ENCODE assay signal across 13 mouse cellular contexts in the genomic region with DNA sequence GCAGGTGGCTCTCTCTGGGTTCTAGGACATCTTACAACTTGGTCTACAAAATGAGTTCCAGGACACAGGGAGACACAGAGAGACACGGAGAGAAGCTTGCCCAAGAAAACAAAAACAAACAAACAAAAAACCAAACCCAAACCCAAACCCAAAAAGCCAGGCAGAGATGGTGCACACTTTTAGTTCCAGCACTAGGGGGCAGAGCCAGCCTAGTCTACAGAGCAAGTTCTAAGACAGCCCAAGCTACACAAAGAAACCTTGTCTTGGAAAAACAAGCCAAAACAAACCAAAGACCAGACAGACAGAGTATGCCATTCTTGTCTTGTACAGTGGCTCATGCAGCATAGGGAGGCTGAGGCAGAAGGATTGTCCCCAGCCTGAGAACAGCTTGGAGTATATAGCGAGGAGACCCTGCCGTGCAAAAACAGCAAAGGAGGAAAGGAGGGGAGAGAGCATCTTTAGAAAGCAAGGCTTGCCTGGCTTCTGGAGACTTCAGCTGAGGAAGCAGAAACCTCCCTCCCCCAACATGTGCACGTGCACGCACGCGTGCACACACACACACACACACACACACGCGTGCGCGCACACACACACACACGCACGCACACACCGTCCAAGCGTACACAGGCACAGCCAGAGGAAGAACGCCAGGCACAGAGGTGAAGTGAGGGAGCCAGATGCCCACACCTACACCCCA. TPM values are rescaled to one million over a fixed set of nuclear protein-coding genes. Genes with fewer than 3 reads are reported as not detected.
DNase-seq lines count a peak whose midpoint lies in the region; ATAC-seq and TF ChIP-seq lines count a peak whose summit lies in the region.
"Had no signal": no experiment of that assay in that cellular context is flagged by ENCODE, and none has a peak within 500 bp of the region (broad histone marks: within the 10 kb centered on the region; RNA-seq: fewer than 3 reads in every experiment).

No protein-coding gene starts in this region.

- H3K79me2 ChIP-seq in liver, adult 2 months (ENCODE audit: control insufficient read depth, insufficient read depth, low read length), result no peaks in the 10 kb centered on the region

- peaks cover 50% of the 10 kb centered on the region for H3K36me3 ChIP-seq in forebrain, embryonic 15.5 days
- peaks cover 67% of the 10 kb centered on the region for H3K36me3 ChIP-seq in forebrain, embryonic 10.5 days (replicated peaks)
- no peaks in the 10 kb centered on the region for H3K36me3 ChIP-seq in liver, adult 2 months (ENCODE audit: control insufficient read depth, insufficient read depth, low read length)
- H3K36me3 ChIP-seq in liver, embryonic 11.5 days (ENCODE audit: control insufficient read depth, insufficient read depth, low read length), result peaks cover 6% of the 10 kb centered on the region; the same call in 1 of the 2 replicates

- H3K4me2 ChIP-seq in forebrain, embryonic 15.5 days (replicated peaks), result no peak overlapping the region
- no peak overlapping the region for H3K4me2 ChIP-seq in liver, embryonic 11.5 days
- H3K4me2 ChIP-seq: limb, embryonic 13.5 days; stomach, embryonic 15.5 days had no signal

- peaks cover 23% of the 10 kb centered on the region for H3K4me1 ChIP-seq in forebrain, embryonic 15.5 days
- H3K4me1 ChIP-seq in forebrain, embryonic 10.5 days, result peaks cover 24% of the 10 kb centered on the region
- peaks cover 7% of the 10 kb centered on the region; the same call in 1 of the 2 replicates for H3K4me1 ChIP-seq in liver, adult 2 months (ENCODE audit: control insufficient read depth, insufficient read depth, low read length)
- H3K4me1 ChIP-seq in liver, embryonic 11.5 days (replicated peaks; ENCODE audit: control insufficient read depth, insufficient read depth, low read length), result peaks cover 11% of the 10 kb centered on the region
- no peaks in the 10 kb centered on the region; the same call in 1 of the 2 replicates for H3K4me1 ChIP-seq in bone marrow, adult 2 months (ENCODE audit: control insufficient read depth, insufficient read depth, low read length)

- H3K4me3 ChIP-seq in forebrain, embryonic 15.5 days, result no peak overlapping the region
- H3K4me3 ChIP-seq in forebrain, embryonic 10.5 days, result no peak overlapping the region
- no peak overlapping the region for H3K4me3 ChIP-seq in liver, adult 2 months (ENCODE audit: insufficient read depth, low read depth, low read length)
- H3K4me3 ChIP-seq in liver, embryonic 11.5 days (ENCODE audit: low read depth, low read length), result no peak overlapping the region
- no peak overlapping the region for H3K4me3 ChIP-seq in bone marrow, adult 2 months (replicated peaks; ENCODE audit: control insufficient read depth, low read depth, low read length)
- H3K4me3 ChIP-seq: limb, embryonic 13.5 days; midbrain, embryonic 10.5 days; stomach, embryonic 15.5 days had no signal

- TF ChIP-seq CTCF in liver, adult 2 months (IDR thresholded peaks at IDR 0.05; ENCODE audit: low read depth, low read length), result peak; percentile 46; the same call in 1 of the 2 replicates
- TF ChIP-seq CTCF in bone marrow, adult 2 months (IDR thresholded peaks at IDR 0.05; ENCODE audit: control insufficient read depth, insufficient read depth, low read length), result peak; percentile 24

- no peaks in the 10 kb centered on the region for H3K27me3 ChIP-seq in forebrain, embryonic 15.5 days
- H3K27me3 ChIP-seq in forebrain, embryonic 10.5 days (ENCODE audit: poor library complexity, severe bottlenecking), result no peaks in the 10 kb centered on the region
- H3K27me3 ChIP-seq in liver, adult 2 months (ENCODE audit: control insufficient read depth, insufficient read depth, low read length), result no peaks in the 10 kb centered on the region
- no peaks in the 10 kb centered on the region for H3K27me3 ChIP-seq in liver, embryonic 11.5 days (replicated peaks; ENCODE audit: control insufficient read depth, insufficient read depth, low read length)
- H3K27me3 ChIP-seq: limb, embryonic 13.5 days; stomach, embryonic 15.5 days had no signal

- DNase-seq in forebrain, embryonic 10.5 days (ENCODE audit: extremely low spot score, low spot score), result no peak
- DNase-seq in liver, adult 2 months (ENCODE audit: extremely low read depth, low read depth, low spot score), result peak; percentile 37
- no peak for DNase-seq in liver, embryonic 11.5 days (ENCODE audit: low spot score)
- peak; percentile 24 to 38 for DNase-seq in B cell, adult 2 months
- DNase-seq in frontal cortex, postnatal 14 days (ENCODE audit: low spot score in 2 of 2), result no peak
- DNase-seq in layer of hippocampus, postnatal 25 days (ENCODE audit: extremely low spot score in 1 of 2, low spot score in 1 of 2), result no peak
- DNase-seq: kidney, postnatal 25 days had no signal

- TF ChIP-seq POLR2A in liver, adult 2 months (IDR thresholded peaks at IDR 0.05; ENCODE audit: extremely low read depth, insufficient read depth, low read length), result no peak
- TF ChIP-seq POLR2A in bone marrow, adult 2 months (IDR thresholded peaks at IDR 0.05; ENCODE audit: borderline replicate concordance, control insufficient read depth, low read depth, low read length), result no peak

- ATAC-seq in forebrain, embryonic 15.5 days (replicated peaks), result no peak
- no peak for ATAC-seq in liver, embryonic 11.5 days (replicated peaks; ENCODE audit: low FRiP score)

- H3K9me3 ChIP-seq in forebrain, embryonic 15.5 days, result no peaks in the 10 kb centered on the region
- H3K9me3 ChIP-seq in forebrain, embryonic 10.5 days, result no peaks in the 10 kb centered on the region
- no peaks in the 10 kb centered on the region for H3K9me3 ChIP-seq in liver, embryonic 11.5 days (ENCODE audit: control insufficient read depth, low read length)
- H3K9me3 ChIP-seq: limb, embryonic 13.5 days; midbrain, embryonic 10.5 days; stomach, embryonic 15.5 days had no signal

- peak overlapping the region; percentile 69 for H3K27ac ChIP-seq in forebrain, embryonic 15.5 days (replicated peaks)
- no peak overlapping the region for H3K27ac ChIP-seq in forebrain, embryonic 10.5 days
- no peak overlapping the region for H3K27ac ChIP-seq in liver, adult 2 months (replicated peaks; ENCODE audit: insufficient read depth, low read depth, low read length)
- no peak overlapping the region for H3K27ac ChIP-seq in liver, embryonic 11.5 days (ENCODE audit: low read depth, low read length)
- H3K27ac ChIP-seq in bone marrow, adult 2 months (ENCODE audit: control insufficient read depth, insufficient read depth, low read depth, low read length, poor library complexity), result no peak overlapping the region
- H3K27ac ChIP-seq: limb, embryonic 13.5 days; midbrain, embryonic 10.5 days; stomach, embryonic 15.5 days had no signal

- WGBS in forebrain, embryonic 15.5 days, result 92% methylated on average over 16 of the region's 16 CpGs
- WGBS in forebrain, embryonic 10.5 days, result 93% methylated on average over 16 of the region's 16 CpGs
- WGBS in liver, adult 2 months, result 88% methylated on average over 16 of the region's 16 CpGs
- WGBS in liver, embryonic 11.5 days, result 87% methylated on average over 16 of the region's 16 CpGs
- WGBS in bone marrow, adult 2 months, result 85% methylated on average over 16 of the region's 16 CpGs

- H3K9ac ChIP-seq in forebrain, embryonic 15.5 days (replicated peaks), result no peak overlapping the region
- H3K9ac ChIP-seq in liver, adult 2 months (ENCODE audit: low read depth, low read length), result no peak overlapping the region
- no peak overlapping the region for H3K9ac ChIP-seq in liver, embryonic 11.5 days (ENCODE audit: low read depth, low read length)
- H3K9ac ChIP-seq: limb, embryonic 13.5 days; stomach, embryonic 15.5 days had no signal

RNA-seq across cellular contexts. Expression of a gene that starts 2.3 kb away (rescaled TPM):
- 99.6 and 102 TPM in 2 replicates for polyA plus RNA-seq in forebrain, embryonic 15.5 days (2015; fragmentation: Nextera tagmentation; extraction: Ambion mirVana)
- 82.3 and 90.2 TPM in 2 replicates for polyA plus RNA-seq in forebrain, embryonic 10.5 days (2016; fragmentation: Nextera tagmentation; extraction: Ambion mirVana)
- 15.0 and 16.8 TPM in 2 replicates for total RNA-seq in liver, adult 2 months (2014; rRNA removed)
- 38.7 and 51.4 TPM in 2 replicates for polyA plus RNA-seq in liver, adult 2 months (2012; rRNA removed)
- polyA plus RNA-seq in liver, embryonic 11.5 days (2014; fragmentation: Nextera tagmentation; extraction: Ambion mirVana), result 38.7 and 43.4 TPM in 2 replicates
- polyA plus RNA-seq in bone marrow, adult 2 months (2011; ENCODE audit: insufficient read depth, insufficient read length, low replicate concordance, missing spikeins), result 11.7 and 23.3 TPM in 2 replicates
- total RNA-seq in layer of hippocampus, postnatal 25 days (2021), result 10 to 100 TPM; 47.1 to 55.1 TPM

RNA-seq across cellular contexts. Expression of a gene that starts 8.4 kb away (rescaled TPM):
- polyA plus RNA-seq in forebrain, embryonic 15.5 days (2015; fragmentation: Nextera tagmentation; extraction: Ambion mirVana), result 7.3 and 9.0 TPM in 2 replicates
- 29.8 and 32.8 TPM in 2 replicates for polyA plus RNA-seq in forebrain, embryonic 10.5 days (2016; fragmentation: Nextera tagmentation; extraction: Ambion mirVana)
- 1.7 and 3.5 TPM in 2 replicates for total RNA-seq in liver, adult 2 months (2014; rRNA removed)
- polyA plus RNA-seq in liver, adult 2 months (2012; rRNA removed), result 2.2 and 4.9 TPM in 2 replicates
- polyA plus RNA-seq in liver, embryonic 11.5 days (2014; fragmentation: Nextera tagmentation; extraction: Ambion mirVana), result 25.6 and 28.9 TPM in 2 replicates
- 1.3 and 8.9 TPM in 2 replicates for polyA plus RNA-seq in bone marrow, adult 2 months (2011; ENCODE audit: insufficient read depth, insufficient read length, low replicate concordance, missing spikeins)
- 10 to 100 TPM in 1 of 2 experiments, 1 to 10 TPM in 1; 6.4 to 13.1 TPM for total RNA-seq in layer of hippocampus, postnatal 25 days (2021)

RNA-seq across cellular contexts. Expression of a gene that starts 14.7 kb away (rescaled TPM):
- 117 and 120 TPM in 2 replicates for polyA plus RNA-seq in forebrain, embryonic 15.5 days (2015; fragmentation: Nextera tagmentation; extraction: Ambion mirVana)
- polyA plus RNA-seq in forebrain, embryonic 10.5 days (2016; fragmentation: Nextera tagmentation; extraction: Ambion mirVana), result 52.8 and 53.1 TPM in 2 replicates
- 0.18 and 0.54 TPM in 2 replicates for total RNA-seq in liver, adult 2 months (2014; rRNA removed)
- polyA plus RNA-seq in liver, adult 2 months (2012; rRNA removed), result 0.24 and 0.80 TPM in 2 replicates
- polyA plus RNA-seq in liver, embryonic 11.5 days (2014; fragmentation: Nextera tagmentation; extraction: Ambion mirVana), result 16.3 and 17.6 TPM in 2 replicates
- 3.2 and 3.5 TPM in 2 replicates for polyA plus RNA-seq in bone marrow, adult 2 months (2011; ENCODE audit: insufficient read depth, insufficient read length, low replicate concordance, missing spikeins)
- total RNA-seq in layer of hippocampus, postnatal 25 days (2021), result 100 to 1,000 TPM; 437 to 515 TPM

RNA-seq across cellular contexts. Expression of a gene that starts 15.3 kb away (rescaled TPM):
- polyA plus RNA-seq in forebrain, embryonic 15.5 days (2015; fragmentation: Nextera tagmentation; extraction: Ambion mirVana), result not detected in 2 replicates
- 3.0 and 3.2 TPM in 2 replicates for polyA plus RNA-seq in forebrain, embryonic 10.5 days (2016; fragmentation: Nextera tagmentation; extraction: Ambion mirVana)
- total RNA-seq in liver, adult 2 months (2014; rRNA removed), result 0.18 and 0.34 TPM in 2 replicates
- 0.06 and 0.39 TPM in 2 replicates for polyA plus RNA-seq in liver, adult 2 months (2012; rRNA removed)
- polyA plus RNA-seq in liver, embryonic 11.5 days (2014; fragmentation: Nextera tagmentation; extraction: Ambion mirVana), result not detected in 2 replicates
- 0.56 TPM in 1 of 2 replicates, not detected in the other for polyA plus RNA-seq in bone marrow, adult 2 months (2011; ENCODE audit: insufficient read depth, insufficient read length, low replicate concordance, missing spikeins)
- total RNA-seq in layer of hippocampus, postnatal 25 days (2021), result under 1 TPM; 0.15 to 0.75 TPM
- polyA plus RNA-seq: heart, embryonic 14.5 days had no signal

RNA-seq across cellular contexts. Expression of a gene that starts 17.5 kb away (rescaled TPM):
- 22.1 and 22.5 TPM in 2 replicates for polyA plus RNA-seq in forebrain, embryonic 15.5 days (2015; fragmentation: Nextera tagmentation; extraction: Ambion mirVana)
- polyA plus RNA-seq in forebrain, embryonic 10.5 days (2016; fragmentation: Nextera tagmentation; extraction: Ambion mirVana), result 17.3 and 19.5 TPM in 2 replicates
- total RNA-seq in liver, adult 2 months (2014; rRNA removed), result 4.0 and 4.4 TPM in 2 replicates
- 15.8 and 16.2 TPM in 2 replicates for polyA plus RNA-seq in liver, adult 2 months (2012; rRNA removed)
- 13.5 and 14.6 TPM in 2 replicates for polyA plus RNA-seq in liver, embryonic 11.5 days (2014; fragmentation: Nextera tagmentation; extraction: Ambion mirVana)
- 6.3 and 10.1 TPM in 2 replicates for polyA plus RNA-seq in bone marrow, adult 2 months (2011; ENCODE audit: insufficient read depth, insufficient read length, low replicate concordance, missing spikeins)
- 1 to 10 TPM; 7.8 to 7.9 TPM for total RNA-seq in layer of hippocampus, postnatal 25 days (2021)

Comparison
In these comparisons a context has a peak if more than half of its experiments do, and no peak if none do; other contexts are left out.
1. DNase-seq: peak in liver, adult 2 months (single experiment) and B cell, adult 2 months (2 of 2); none in forebrain, embryonic 10.5 days (single experiment), liver, embryonic 11.5 days (single experiment), frontal cortex, postnatal 14 days (0 of 2) and layer of hippocampus, postnatal 25 days (0 of 2).